Mouse (Mus musculus): ENCODE results near the gene Mical2.

The Mical2 gene

GRCm38 (mm10) chr7:112225615-112226262, at the start of gene Mical2:
Mical2 (plus strand) TSS chr7:112225856.
- DNase-seq (ENCODE audit: low spot score in 2 of 2) = peak; percentile 80 to 86

- DNase-seq (ENCODE audit: low spot score in 2 of 2) = no peak
Measured at GRCm38 (mm10) chr7:112176627-112177026, 49.0 kb upstream of the Mical2 start.

DNA sequence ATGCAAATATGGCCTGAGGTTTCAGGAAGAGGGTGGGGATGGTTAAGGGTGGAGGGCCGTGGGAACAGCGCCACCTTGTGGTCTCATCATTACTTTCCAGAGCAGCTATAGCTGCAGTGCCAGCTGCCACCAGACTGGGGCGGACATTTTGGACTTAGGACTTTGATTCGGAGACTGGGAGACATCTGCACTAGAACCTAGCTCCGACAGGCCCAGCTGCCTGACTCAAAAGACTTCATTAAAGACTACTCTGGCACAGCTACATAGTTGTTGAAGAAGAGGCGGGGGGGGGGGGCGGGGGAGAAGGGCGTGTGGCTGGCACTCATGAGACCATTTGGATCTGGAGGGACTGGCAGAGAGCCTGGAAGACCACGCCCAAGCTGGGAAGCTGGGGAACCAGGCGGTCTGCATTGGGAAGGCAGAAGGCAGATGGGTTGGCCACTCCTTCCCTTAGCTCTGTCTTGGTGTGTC, 45.4 kb upstream of the Mical2 start:
- peak; percentile 77 for DNase-seq (ENCODE audit: low spot score in 2 of 2)

DNA sequence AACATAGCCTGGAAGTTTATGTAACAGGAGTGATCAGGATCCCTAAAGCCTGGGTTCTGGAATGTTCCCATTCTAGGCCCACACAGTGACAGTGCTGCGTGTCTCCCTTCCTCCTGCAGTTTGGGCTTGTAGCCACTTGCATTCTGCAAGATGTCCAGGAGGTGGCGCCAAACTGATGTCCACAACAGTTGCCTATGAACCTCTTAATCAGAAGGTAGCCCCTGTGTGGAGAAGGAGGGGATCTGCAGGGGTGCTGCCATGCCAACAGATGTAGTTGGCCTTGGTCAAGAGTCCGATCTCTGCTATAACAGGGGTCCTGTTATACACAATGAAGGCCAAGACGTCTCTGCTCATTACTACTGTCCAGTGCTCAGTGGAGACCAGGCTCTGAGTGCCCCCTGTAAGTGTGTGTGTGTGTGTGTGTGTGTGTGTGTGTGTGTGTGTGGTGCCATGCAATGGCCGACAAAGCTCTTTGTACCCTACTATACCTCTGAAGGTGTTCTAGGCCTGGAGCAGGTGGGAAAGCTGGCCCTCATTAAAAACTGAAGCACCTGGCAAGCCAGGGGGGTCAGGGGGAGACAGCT, 42.3 kb upstream of the Mical2 start:
- DNase-seq (ENCODE audit: low spot score in 2 of 2) = peak; percentile 89

GRCm38 (mm10) chr7:112184519-112185225, 41.0 kb upstream of the Mical2 start:
- DNase-seq (ENCODE audit: low spot score in 2 of 2) = no peak

GRCm38 (mm10) chr7:112185226-112185745, 40.4 kb upstream of the Mical2 start:
- DNase-seq (ENCODE audit: low spot score in 2 of 2) = no peak

GRCm38 (mm10) chr7:112186871-112187270, 38.8 kb upstream of the Mical2 start:
- DNase-seq (ENCODE audit: low spot score in 2 of 2) = no peak

DNA sequence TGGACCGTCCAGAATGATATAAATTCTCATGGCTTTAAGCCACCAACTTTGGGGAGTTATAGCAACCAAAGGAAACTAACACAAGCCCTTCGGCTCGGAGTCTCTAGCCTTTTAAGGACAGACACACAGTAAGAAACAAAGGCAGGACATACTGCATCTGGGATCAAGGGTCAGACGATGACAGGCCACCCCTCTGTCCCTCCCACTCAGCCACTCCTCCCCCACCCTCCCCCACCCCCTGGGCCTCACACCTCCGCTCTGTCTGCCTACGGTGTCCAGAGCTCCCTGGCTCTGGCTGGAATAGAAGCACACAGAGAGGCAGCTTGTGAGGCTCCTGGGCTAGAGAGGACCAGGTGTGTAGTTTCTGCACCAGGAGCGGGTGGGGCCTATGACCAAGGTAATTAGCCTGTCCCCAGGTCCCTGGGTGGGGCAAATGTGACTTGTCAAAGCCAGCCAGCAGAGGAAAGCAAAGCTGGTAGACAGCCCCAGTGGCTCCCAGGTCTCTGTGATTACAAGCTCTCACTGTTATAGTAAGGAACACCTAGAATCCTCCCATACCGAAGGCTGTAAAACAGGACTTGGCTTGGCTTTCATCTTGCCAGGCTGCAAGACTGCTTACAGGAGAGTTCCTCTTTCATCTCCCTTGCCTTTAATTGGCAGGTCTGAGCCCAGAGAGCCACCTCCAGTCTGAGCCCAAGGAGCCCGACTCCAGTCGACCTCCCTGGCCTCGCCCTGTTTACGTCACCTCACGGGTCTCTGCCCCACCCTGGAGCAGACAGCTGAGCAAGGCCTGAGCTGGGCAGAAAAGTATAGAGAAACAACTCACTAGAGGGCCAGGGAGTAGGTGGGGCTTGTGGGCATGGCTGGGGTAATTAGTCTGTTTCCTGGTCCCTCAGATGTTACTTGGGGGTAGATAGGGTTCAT, 37.9 kb upstream of the Mical2 start:
- DNase-seq (ENCODE audit: low spot score in 2 of 2) = no peak

DNA sequence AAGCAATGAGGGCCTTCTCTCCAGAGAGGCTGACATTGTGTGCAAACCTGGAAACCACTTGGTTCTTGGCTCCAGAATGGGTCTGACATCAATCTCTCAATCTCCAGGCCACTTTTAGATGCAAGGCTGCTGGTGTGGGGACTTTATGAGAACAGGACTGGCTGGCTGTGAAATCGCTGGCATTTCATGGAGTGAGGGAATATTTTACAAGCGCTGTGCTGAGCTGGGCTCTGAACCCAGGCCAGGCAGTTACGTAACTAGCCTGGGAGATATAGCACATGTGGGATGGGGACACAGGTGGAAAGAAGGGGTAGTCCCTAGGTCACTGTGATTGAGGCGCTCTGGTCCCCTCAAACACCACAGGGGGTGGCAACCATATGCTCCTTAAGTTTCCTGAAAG, 33.4 kb upstream of the Mical2 start:
- DNase-seq (ENCODE audit: low spot score in 2 of 2) = no peak

DNA sequence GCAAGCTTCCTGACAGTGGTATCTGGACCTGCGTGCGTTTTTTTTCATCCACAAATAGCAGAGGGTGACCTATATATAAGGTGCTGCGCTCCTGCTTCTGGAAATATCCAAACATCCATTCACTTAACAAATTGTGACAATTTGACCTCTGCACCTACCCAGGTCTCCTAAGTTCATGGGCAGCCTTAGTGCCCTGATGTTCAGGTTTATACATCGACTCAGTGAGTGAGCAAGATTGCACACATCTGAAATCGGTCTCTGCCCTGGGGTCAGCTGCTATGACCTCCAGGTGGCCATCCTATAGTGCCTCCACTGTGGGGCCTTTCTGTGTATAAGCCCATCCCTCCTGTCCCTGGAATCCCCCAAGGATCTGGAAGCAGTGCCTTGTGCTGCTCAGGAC, 32.9 kb upstream of the Mical2 start:
- no peak for DNase-seq (ENCODE audit: low spot score in 2 of 2)

DNA sequence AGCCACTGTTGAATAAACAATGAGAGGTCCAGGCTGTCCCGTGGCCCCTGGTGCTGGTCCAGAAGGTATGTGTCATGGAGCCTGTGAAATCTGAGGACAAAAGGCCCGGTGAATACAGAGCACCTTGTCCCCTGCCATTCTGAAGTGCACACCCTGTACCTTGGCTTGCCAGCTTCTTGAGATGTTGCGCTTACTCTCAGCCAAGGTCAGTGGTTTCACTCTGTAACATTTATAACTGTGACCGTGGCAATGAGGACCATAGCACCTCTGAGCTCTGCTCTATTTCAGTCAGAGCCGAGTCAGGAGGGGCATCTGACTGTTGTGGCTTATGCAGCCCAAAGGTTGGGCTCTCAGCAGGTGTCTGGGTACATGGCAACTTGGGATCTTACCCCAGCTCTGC, 31.4 kb upstream of the Mical2 start:
- no peak for DNase-seq (ENCODE audit: low spot score in 2 of 2)

- DNase-seq (ENCODE audit: low spot score in 2 of 2) = no peak
Measured at GRCm38 (mm10) chr7:112197461-112197860, 28.2 kb upstream of the Mical2 start.

DNA sequence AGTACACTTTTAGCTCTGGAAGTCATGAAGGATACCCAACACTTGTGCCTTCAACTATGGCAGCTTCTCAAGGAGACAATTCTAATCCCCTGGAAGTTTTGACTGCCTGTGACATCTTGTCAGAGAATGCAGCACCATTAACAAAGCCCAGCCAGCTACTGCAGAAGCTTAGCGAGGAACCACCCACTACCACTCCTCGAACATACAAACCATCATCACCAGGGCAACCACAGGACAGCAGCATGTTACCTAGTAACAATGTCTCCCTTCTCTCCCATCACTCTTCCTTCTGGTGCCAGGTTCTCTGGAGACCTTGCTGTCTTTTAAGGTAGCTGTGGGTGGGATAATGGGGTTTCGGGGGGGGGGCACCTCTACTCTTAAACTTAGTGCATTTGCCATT, 26.3 kb upstream of the Mical2 start:
- no peak for DNase-seq (ENCODE audit: low spot score in 2 of 2)

GRCm38 (mm10) chr7:112200761-112201160, 24.9 kb upstream of the Mical2 start:
- no peak for DNase-seq (ENCODE audit: low spot score in 2 of 2)

DNA sequence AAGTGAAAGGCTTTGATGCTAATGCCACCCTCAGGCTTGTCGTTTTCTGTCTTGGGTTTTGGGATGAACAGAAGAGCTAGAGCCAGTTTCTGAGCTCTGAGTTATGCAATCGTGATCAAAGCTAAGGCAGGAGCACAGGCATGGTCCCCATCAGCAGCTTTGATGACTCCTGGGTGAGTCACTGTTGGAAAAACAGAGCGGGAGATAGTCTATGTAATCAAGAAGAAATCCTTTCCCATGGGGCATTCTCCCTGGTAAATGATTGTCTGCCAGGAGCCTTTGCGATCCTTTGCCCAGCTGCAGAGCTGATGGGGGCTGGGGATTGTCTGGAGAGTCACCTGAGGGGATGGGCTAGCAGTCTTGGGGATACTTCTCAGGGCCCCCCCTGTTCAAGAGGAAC, 23.5 kb upstream of the Mical2 start:
- DNase-seq (ENCODE audit: low spot score in 2 of 2) = no peak

DNA sequence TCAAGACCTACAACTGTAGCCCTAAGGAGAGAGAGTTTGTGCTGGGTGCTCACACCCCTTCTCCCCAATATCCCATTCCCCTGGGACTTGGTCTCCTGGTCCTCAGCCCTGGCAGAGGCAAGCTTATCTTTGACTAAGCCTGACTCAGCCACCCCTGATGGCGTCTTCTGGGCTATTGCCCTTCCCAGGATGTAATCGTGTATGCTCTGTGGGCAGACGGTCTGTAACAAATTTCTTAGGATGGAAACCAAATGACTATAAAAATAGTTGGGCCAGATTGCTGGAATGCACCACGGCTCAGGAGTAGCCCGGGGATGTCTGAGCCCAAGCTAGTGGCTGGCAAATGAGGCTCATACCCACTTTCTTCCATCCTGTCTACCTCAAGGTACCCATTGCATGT, 22.8 kb upstream of the Mical2 start:
- DNase-seq (ENCODE audit: low spot score in 2 of 2) = no peak

DNA sequence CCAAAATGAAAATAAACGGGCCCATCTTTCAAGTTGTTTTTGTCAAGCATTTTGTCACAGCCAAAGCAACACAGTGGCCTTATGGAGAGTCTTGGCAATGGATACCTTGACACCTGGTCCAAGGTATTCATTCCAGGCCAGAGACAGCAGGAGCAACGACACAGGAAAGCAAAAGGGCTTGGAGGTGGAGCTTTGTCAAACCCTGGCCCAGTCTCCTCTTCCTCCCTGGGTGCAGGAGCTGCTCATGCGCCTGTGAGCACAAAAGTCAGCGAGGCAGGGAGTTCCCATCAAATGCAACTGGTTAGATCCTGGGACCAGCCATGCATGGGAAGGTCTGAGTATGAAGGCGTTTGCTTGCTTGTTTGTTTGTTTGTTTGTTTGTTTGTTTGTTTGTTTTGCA, 21.7 kb upstream of the Mical2 start:
- no peak for DNase-seq (ENCODE audit: low spot score in 2 of 2)

GRCm38 (mm10) chr7:112204380-112204963, 21.2 kb upstream of the Mical2 start:
- DNase-seq (ENCODE audit: low spot score in 2 of 2) = no peak

- no peak for DNase-seq (ENCODE audit: low spot score in 2 of 2)
Measured at GRCm38 (mm10) chr7:112205513-112205912, 20.1 kb upstream of the Mical2 start.

DNA sequence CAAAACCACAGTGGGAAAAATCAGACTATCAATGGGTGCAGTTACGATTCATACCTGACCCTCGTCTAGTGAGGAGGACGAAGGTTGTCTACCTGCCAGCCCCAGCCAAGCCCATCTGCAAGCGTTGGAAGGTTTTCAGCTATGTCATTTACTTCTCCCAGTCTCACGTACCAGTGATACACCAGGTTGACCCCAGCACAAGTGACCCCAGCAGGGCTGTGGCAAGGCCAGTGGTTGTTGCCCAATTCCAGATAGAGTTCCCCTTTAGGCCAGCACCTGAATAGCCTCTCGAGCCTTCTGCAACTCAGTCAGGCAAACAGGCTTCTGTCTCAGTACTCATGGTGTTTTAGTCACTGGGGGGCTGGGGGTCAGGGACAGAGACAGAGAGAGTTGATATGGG, 17.9 kb upstream of the Mical2 start:
- no peak for DNase-seq (ENCODE audit: low spot score in 2 of 2)
